Mouse (Mus musculus) heart, adult 8-10 months (tissue): Measurements from ENCODE around the gene Iqgap3. TPM values are rescaled to one million over a fixed set of nuclear protein-coding genes. Genes with fewer than 3 reads are reported as not detected.
A peak's percentile ranks its signal among the peaks of the same experiment; 100 is the strongest.

Experiments used
- DNase-seq: peaks from one replicate; pipeline ENCODE4 v3.0.0; 2022; ENCODE audit warnings: low spot score
- total RNA-seq, 4 experiments: library from RNA; stranded (reverse); gene quantifications; 2 replicates each; pipeline ENCODE4 v1.2.4; 2022

Iqgap3 gene
- under 1 TPM; 0.22 to 0.80 (median 0.45) TPM for total RNA-seq

DNA sequence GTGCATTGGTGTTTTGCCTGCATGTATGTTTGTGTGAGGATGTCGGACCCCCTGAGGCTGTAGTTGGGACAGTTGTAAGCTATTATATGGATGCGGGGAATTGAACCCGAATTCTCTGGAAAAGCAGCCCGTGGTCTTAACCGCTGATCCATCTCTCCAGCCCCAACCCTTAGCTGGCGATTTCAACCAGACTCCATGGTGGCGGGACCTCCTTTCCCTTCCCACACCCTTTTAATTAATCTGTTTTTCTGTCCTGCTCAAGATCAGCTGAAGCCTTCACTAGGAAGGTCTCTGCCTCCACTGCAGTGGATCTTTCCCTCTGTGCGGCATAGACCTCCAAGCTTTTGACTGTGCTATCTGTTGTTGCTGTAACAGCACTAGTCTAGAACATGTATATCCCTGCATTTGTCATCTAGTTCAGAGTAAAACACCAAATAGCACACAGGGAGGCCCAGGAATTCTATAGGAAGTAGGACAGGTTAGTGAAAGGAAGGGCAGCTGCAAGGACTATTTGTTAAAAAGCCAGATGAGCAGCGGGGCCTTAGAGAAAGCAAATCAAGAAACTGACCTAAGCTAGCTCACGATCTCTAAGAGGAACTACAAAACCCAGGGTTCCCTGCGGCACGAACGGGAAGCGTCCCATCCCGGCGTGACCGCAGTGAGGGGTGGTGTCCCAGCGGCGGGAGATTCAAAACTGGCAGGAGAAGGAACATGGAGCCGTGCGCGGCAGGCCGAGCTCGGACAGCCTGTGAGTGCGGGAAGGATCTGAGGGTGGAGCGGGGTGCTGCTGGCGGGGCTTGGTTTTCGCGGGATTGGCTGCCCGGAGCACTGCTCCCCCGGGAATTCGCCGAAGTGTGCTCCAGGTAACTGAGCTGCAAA is at the start of gene Iqgap3:
Gene Iqgap3 (plus strand): TSS at position 627 of the 879 bp plus-strand sequence.
- DNase-seq: peak; percentile 90

DNA sequence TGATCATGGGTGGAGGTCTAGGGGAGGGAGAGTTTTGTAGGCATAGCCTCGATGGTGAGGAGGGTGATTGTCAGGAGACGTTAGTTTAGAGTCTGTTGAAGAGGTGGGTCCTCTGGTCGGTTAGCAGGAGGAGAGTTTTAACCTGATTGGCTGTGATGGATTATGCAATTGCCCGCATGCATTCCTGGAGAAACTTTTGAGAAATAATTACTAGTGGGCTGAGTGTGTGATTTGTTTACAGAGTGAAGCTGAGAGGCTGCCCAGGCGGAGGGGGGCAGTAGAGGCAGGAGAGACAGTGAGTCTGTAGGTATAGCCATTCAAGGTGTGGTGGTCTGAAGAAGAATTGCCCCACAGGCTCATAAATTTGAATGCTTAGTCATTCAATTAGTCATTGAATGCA is 48.3 kb upstream of the Iqgap3 start:
- no peak for DNase-seq

DNA sequence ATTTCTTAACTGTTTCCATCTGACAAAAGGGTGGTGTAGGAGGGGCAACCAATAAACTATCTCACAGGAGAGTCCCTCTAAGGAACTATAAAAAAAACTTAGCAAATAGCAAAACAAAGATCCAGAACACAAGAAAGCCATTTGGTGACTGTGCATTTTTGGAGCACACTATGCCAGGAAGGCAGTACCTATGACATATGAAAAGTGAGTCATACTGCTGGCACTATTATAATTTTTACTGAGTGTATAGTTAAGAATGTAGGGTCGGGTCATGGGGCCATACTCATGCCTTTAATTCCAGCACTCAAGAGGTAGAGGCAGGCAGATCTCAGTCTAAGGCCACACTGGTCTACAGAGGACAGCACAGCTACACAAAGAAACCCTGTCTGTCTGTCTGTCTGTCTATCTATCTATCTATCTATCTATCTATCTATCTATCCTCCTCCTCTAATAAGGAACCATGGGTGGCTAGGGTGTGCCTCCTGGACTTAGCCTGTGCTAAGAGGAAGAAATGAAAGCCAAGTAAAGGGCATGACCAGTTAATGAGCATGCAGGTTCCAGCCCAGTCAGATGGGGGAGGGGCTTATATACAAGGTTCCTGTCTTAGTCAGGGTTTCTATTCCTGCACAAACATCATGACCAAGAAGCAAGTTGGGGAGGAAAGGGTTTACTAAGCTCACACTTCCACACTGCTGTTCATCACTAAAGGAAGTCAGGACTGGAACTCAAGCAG is 46.0 kb upstream of the Iqgap3 start:
- DNase-seq: no peak

DNA sequence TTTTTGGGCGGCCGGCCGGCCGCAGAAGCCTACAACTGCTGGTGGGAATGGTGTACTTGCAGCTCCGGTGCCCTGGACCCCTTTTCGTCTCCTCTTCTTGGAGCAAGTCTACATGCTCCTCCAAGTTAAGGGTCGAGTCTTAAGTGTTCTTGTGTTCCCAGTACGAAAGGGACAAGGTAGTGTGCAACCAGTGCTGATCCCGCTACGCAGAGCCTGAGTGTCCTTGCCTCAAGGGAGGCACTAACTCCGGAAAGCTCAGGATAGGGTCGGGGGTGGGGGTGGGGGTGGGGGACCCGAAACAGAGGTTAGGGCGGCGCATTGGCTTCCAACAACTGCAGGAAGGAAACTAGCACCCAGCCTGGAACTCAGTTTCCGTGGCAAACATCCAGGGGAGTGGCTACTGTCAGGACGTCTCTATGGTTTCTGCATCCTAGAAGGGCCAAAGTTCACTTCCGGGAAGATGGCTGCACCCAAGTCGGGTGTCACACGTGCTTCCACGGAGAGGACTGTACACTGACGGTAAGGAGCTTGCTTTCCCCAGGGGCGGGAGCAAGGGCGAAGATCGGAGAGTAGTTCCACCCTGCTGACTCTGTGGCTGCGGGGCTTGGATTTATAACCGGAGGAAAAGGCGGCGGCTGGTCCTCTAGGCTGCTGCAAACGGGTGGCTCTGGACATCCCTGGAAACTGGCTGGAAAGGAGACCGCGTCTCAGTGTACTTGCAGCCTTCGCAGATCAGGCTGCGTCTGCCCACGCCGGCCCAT is 38.9 kb upstream of the Iqgap3 start, which contains the start of gene Gpatch4:
Gene Gpatch4 (plus strand): TSS at position 448 of the 761 bp plus-strand sequence.
- peak; percentile 97 for DNase-seq

DNA sequence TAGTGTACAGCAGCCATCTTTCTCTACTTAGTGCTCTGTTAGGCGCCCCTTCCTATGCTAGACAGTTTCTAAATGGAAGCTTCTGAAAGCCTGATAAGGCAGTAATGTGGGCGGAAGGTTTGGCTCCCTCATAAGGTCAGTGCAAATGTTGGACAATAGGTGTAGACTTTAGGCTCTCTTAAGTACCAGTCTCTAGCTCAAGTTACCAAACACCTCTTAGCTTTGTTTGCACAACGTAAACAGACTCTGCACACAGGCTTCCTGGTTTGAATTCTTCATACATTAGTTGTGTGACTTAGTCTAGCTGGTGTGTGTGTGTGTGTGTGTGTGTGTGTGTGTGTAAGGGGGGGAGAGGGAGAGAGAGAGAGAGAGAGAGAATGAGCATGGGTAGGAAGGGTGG is 32.2 kb upstream of the Iqgap3 start:
- no peak for DNase-seq

DNA sequence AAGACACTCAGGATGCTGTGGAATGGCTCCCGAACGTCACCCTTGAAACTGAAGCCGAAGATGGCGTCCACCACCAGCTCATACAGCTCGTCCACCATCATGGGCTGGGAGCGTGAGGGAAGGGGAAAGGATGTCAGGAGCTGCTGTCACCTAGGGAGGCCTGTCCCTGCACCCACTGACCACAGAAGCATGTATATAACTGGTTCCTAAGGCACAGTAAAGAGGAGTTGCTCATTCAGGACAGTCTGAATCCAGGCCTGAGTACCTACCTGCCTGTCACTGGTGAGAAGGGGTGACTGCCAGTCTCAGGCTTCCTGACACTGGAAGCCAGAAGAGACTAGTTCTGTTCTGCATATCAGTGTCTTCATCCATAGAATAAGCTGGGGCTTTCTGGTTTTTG is 24.7 kb upstream of the Iqgap3 start:
- DNase-seq: no peak

DNA sequence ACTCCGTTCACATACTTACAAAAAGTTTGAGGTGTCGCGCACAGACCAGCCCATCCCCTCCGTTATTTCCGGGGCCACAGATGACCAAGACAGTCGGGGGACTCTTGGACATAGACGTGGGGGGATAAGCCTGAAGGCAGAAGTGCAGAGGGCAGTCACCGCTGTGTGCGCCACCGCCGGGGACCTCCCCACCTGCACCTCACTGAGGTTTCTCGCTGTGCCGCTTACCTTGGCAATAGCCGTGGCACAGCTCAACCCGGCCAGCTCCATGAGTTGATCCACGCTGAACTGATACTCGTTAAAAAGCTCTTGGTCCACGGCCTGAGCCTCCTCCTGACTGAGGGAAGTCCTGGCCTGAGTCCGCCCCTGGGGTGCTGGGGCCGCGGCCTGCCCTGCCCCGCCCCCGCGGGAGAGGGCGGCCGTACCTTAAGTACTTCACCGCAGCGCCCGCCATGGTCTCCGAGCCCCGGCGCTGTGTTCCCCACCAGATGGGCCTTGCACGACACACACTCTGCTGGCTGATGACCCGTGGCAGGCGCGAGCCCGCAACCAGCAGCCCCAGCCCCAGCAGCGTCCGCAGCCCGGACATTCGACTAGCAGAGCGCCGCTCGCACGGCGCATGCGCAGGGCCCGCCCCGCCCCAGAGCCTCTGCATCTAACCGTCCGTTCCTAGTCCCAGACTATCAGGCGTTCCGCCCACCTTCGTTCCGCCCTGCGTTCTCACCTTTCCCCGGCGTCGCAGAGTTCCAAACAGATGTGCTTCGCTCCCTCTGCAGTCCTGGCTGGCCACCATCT is 23.7 kb upstream of the Iqgap3 start, which contains the start of gene Naxe:
Gene Naxe (minus strand): TSS at position 594 of the 795 bp plus-strand sequence.
- DNase-seq: peak; percentile 76

DNA sequence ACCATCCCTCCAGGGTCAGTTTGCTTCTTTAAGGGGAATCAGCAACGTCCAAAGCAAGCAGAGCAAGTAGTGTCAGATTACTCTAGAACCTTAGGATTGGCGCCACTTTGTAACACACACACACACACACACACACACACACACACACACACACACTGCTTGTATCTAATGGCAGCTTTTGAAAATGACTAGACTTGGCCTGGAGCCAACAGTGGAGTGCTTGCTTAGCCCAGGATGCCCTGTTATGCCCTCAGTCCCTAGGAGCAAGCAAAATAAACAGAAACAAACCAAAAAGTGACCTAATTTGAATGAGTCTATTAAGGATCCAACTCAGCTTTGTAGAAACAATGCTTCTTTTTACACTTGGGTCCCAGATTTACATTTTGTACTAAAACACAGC is 13.4 kb upstream of the Iqgap3 start:
- DNase-seq: no peak

DNA sequence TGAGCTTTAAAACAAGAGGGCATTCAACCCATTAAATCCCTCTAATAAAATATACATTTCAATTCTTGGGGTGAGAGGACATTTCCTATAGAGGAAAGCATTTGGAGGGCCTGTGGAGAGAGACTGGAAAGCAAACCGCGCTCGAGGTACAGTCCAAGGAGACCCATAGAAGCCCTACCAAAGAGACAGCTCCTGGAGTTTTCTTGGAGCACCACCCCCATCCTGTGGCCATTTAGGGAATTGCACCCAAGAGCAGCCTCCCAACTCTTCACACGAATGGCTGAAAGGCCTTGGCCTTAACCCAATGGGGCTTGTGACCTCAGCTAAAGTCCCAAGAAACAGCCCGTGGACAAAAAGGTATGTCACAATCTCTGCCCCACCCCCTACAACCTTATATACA is 10.0 kb upstream of the Iqgap3 start:
- peak; percentile 86 for DNase-seq

DNA sequence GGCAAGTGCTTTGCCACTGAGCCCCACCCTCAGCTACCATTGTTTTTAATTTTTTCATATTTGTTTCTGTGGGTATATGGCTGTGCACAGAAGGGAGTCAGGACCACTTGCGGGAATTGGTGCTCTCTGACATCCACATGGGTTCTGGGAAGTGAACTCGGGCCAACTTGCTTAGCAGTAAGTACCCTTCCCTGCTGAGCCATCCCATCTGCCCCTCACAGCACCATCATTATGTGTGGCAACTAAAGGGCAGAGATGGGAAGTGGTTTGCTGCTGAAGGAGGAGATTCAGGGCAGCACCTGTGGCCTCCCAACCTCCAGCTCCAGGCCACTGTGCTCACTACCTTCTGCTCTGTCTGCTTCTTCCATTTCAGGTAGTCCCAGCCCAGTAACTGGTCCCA is 8.1 kb upstream of the Iqgap3 start:
- no peak for DNase-seq

DNA sequence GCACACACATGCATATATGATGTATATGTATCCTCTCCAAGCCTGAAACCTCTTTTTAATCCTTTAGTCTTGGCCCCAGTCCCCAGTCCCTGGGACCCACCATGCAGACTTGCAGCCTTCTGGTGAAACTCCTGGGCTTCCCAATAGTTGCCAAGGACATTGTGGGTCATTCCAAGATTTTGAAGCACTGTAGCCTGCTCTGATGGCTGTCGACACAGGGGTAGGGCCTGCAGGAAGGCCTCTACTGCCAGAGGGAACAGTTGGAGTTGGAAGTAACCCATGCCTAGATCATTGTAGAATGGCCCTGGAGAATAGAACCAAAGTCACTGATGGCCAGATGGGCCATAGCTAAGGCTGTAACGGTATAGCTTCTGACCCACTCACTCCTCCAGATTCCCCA is 7.4 kb upstream of the Iqgap3 start:
- no peak for DNase-seq

DNA sequence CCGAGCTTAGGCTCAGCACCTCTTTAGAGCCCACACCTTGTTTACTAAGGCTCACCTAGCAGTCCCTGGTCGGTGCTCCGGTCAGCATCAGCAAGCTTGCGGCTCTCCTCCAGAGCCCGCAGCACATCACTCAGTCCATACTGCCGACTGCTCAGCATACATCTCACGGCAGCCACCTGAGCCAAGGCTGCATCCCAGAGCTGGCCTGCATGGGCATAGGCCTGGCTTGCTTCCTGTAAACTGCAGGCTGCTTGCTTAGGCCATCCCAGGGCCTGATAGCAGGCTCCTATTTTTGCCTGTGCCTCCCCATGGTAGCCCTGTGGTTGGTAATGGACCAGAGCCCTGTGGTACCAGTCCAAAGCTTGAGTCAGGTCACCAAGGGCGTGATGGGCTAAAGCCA is 7.0 kb upstream of the Iqgap3 start:
- no peak for DNase-seq

DNA sequence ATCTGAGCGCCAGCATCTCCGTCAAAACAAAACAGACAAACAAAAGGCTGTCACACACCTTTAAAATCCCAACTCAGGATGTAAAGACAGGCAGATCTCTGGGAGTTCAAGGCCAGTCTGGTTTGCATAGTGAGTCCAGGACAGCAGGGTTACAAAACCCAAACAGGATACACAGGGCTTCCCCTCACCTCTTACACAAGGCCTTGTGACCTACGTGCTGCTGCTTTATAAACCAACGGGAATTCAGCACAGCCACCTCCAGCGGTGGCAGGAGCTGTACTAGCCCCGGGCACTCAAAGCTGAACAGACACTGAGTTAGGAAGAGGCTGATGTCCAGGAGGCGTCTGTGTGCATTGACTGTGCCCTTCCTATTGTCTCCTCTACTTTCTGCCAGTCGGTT is 4.3 kb upstream of the Iqgap3 start:
- DNase-seq: no peak

DNA sequence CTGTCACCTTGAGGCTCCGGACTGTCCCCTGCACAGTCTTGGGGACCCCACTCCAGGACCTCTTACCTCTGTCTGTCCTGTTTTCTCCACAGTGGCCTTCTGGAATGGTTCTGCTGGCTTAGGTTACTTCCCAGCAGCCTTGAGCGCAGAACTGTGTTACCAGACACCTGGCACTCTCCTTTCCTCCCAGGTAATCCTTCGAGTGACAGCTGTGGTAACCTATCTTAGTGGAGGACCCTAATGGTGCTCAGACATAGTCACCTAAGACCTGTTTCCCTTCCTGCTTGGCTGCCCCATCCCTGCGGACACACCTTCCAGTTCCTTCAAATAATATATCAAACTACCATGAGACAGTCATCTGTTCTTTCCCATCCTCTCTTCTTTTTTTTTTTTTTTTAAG is 3.6 kb upstream of the Iqgap3 start, which contains the start of gene Ttc24:
Gene Ttc24 (minus strand): TSS at position 101 of the 400 bp plus-strand sequence.
- no peak for DNase-seq

DNA sequence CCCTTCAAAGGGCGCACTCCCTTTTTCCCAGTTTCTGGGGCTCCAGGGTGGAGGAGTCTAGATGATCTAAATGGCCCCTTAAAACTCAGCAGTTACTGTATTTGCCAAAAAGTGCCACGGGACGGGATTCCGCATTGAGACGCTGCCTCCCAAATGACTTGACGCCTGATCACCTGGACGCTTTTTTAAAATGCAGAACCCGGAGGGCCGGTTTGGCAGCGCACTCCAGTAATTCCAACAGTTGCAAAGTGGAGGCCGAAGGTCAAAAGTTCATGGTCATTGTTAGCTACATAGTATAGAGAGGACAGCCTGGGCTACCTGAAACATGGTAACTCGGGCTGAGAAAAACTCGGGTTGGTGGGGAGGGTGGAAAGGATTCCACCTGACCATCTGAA is 450 bp downstream of the Iqgap3 start:
- no peak for DNase-seq

DNA sequence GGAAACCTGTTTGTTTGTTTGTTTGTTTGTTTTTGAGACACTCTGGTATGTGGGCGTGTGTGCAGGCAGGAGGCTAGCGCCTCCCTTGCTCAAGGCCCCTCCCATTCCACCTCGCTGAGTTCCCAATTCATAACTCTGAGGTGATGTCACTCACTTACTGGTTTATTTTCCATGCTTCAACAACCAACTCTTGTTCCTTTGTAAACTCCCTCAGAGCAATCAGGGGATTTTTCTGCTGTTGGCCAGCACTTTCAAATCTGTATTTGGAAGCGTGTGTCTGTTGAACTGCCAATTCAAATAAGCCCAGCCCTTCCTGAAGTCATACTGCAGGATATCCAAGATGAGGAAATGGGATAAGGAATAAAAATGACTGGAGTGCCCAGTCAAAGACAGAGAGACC is 892 bp downstream of the Iqgap3 start:
- DNase-seq: peak; percentile 37

DNA sequence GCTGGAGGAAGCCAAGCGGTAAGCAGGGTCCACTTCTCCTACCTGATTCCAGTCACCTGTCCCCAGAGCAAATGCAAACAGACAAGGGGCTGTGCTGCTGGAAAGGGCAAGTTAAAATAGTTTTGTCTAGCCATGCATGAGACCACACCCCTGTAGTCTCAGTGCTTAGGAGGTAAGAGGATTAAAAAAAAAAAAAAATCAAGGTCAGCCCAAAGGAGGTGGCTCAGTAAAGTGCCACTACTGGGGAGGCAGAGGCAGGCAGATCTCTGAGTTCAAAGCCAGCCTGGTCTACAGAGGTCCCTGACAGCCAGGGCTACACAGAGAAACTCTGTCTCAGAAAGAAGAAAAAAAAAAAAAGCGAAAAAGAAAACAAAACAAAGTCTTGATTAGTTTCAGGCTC is 2.2 kb downstream of the Iqgap3 start:
- no peak for DNase-seq

DNA sequence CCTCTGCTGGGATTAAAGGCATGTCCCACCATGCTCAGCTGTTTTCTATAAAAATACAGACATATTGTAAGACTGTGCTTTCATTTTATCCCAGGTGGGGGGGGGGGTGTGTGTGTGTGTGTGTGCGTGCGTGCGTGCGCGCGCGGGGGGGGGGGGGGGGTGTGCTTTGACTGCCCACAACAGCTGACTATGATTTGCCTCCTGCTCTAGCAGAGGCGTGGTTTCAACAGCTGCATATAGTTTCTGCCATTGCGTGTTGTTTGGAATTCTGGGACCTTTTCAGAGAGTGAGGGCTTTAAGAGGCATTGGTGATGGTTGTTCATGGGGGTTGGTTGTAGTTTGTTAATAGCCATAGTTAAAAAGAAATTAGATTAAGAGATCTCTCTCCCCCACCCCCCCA is 3.7 kb downstream of the Iqgap3 start:
- DNase-seq: no peak

DNA sequence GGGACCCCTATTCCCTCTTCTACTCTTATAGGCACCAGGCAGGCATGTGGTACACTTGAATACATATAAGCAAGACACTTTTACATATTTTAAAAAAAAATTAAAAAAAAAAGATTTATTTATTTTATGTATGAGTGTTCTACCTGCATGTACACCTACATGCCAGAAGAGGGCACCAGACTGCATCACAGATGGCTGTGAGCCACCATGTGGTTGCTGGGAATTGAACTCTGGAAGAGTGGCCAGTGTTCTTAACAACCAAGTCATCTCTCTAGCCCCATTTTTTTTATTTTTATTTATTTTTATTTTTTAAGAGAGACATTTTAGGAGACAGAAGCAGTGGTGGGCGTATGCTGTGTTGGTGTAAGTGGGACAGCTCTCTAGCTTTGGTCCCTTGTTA is 5.9 kb downstream of the Iqgap3 start:
- DNase-seq: peak; percentile 35

DNA sequence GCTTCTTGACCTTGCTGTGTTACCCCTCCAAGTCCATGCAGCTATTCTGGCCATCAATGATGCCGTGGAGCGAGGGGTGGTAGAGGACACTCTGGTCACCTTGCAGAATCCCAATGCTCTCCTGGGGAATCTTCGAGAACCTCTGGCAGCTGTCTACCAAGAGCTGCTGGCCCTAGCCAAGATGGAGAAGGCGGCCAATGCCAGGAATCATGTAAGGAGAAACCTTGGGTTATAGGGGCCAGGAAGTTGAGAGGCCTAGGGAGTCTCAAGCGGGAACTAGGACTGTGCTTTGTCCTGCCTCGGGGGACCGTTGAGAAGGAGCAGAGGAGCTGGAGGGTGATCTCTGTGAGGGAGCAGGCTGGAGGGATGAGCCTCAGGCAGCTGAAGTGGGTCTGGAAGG is 8.3 kb downstream of the Iqgap3 start:
- no peak for DNase-seq

DNA sequence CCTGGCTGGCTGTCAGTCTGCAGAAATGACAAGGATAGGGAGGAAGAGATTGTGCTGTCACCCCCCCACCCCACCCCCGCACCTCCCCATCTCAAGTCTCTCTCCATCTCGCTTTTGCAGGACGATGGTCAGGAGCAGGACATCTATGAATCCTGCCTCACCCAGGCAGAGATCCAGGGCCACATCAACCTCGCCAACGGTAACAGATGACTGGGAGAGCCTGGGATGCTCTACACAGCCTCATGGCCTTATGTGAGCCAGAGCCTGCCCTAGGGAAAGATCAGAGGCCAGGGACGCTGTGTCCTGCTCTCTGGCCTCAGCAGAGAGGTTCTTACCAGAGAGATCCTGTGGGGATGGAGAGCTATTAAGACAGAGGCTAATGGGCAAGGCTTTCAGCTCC is 8.8 kb downstream of the Iqgap3 start:
- no peak for DNase-seq
